Mouse (Mus musculus): ENCODE measurements around the gene Rsph6a.

- TF ChIP-seq CTCF (IDR thresholded peaks at IDR 0.05; ENCODE audit: extremely low read depth, insufficient read depth, insufficient read length, insufficient replicate concordance) (no peak), POLR2A (IDR thresholded peaks at IDR 0.05; ENCODE audit: low read depth, low read length) (no peak)
Measured at GRCm38 (mm10) chr7:19074494-19074893, 20.0 kb downstream of the Rsph6a start.

Data from spleen, adult 2 months (tissue).